In the genomic region with DNA sequence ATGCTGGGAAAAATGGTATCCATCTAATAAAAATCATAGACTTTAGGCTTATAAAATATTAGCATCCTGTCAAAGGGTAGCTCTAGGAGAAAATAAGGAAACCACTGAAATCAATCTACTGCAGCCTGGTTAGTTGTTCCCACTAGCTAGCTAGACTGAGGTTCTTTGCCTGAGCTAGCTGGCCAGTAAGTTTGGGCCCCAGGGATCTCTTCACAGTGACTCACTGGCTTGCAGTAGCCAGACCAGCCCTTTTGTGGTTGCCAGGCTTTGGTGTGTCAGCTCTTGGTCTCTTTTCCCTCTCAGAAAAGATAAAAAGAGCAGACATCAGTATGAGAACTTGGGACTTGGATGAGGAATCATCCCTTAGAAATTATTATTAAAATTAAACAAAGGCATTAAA, we compare ENCODE assay signal across 22 mouse cellular contexts.
DNase-seq lines count a peak whose midpoint lies in the region; ATAC-seq and TF ChIP-seq lines count a peak whose summit lies in the region.
"Had no signal": no experiment of that assay in that cellular context is flagged by ENCODE, and none has a peak within 500 bp of the region (broad histone marks: within the 10 kb centered on the region; RNA-seq: fewer than 3 reads in every experiment).

No protein-coding gene starts in this region.

- CTCF ChIA-PET in Patski (lab: Charles Lee): interaction anchor here (0.7 to 2.9 kb wide), 5 partner anchors 8 to 138 kb away, joined by 3 to 10 read pairs (median 6); no protein-coding TSS in a partner anchor

- in situ Hi-C loops in Patski (cut with MboI; ENCODE audit: low pct_unique_long_range_greater_than_20kb): loop anchor here (5.0 kb wide), 4 partner anchors 134 to 444 kb away; a partner anchor contains a TSS

- ATAC-seq in Patski: peak; percentile 53
- ATAC-seq: CD4-positive, CD25-positive, alpha-beta regulatory T cell, adult 4 months; inflammation-experienced regulatory T-cells, adult 6 months had no signal

- H3K9me3 ChIP-seq in hindbrain, embryonic 10.5 days: no peaks in the 10 kb centered on the region
- H3K9me3 ChIP-seq: embryonic facial prominence, embryonic 12.5 days; heart, embryonic 13.5 days; hindbrain, embryonic 13.5 days; lung, embryonic 15.5 days; midbrain, embryonic 10.5 days; neural tube, embryonic 12.5 days had no signal

- H3K36me3 ChIP-seq in hindbrain, embryonic 10.5 days: no peaks in the 10 kb centered on the region
- H3K36me3 ChIP-seq: embryonic facial prominence, embryonic 12.5 days; heart, embryonic 13.5 days; hindbrain, embryonic 13.5 days; lung, embryonic 15.5 days; midbrain, embryonic 10.5 days; neural tube, embryonic 12.5 days had no signal

- H3K27me3 ChIP-seq in Patski: no peaks in the 10 kb centered on the region
- no peaks in the 10 kb centered on the region for H3K27me3 ChIP-seq in hindbrain, embryonic 10.5 days (ENCODE audit: insufficient read depth, poor library complexity, severe bottlenecking)
- H3K27me3 ChIP-seq: embryonic facial prominence, embryonic 12.5 days; heart, embryonic 13.5 days; lung, embryonic 15.5 days; neural tube, embryonic 12.5 days had no signal

- no peak overlapping the region for H3K4me3 ChIP-seq in hindbrain, embryonic 10.5 days
- H3K4me3 ChIP-seq: embryonic facial prominence, embryonic 12.5 days; heart, embryonic 13.5 days; hindbrain, embryonic 13.5 days; lung, embryonic 15.5 days; midbrain, embryonic 10.5 days; neural tube, embryonic 12.5 days had no signal

- no peaks in the 10 kb centered on the region for H3K4me1 ChIP-seq in hindbrain, embryonic 10.5 days (replicated peaks)
- H3K4me1 ChIP-seq: hindbrain, embryonic 13.5 days; midbrain, embryonic 10.5 days; neural tube, embryonic 12.5 days had no signal

- TF ChIP-seq CTCF in Patski (IDR thresholded peaks at IDR 0.05): no peak

- H3K27ac ChIP-seq in hindbrain, embryonic 10.5 days: no peak overlapping the region
- H3K27ac ChIP-seq: embryonic facial prominence, embryonic 12.5 days; heart, embryonic 13.5 days; hindbrain, embryonic 13.5 days; liver, embryonic 14.5 days; lung, embryonic 15.5 days; macrophage; midbrain, embryonic 10.5 days; neural tube, embryonic 12.5 days had no signal

- DNase-seq in heart, adult 8-10 months (ENCODE audit: low spot score): peak; percentile 33
- DNase-seq in heart, postnatal 4 days: no peak
- no peak for DNase-seq in Patski (ENCODE audit: low read depth, low spot score)
- peak; percentile 17 to 38 for DNase-seq in gastrocnemius, postnatal 36 days
- peak; percentile 50 for DNase-seq in skeletal muscle tissue, adult 2 months (ENCODE audit: low read depth, low spot score)
- no peak for DNase-seq in c-Kit-positive CD71-positive TER-119-positive erythroid progenitor cells, embryonic 14.5 days (ENCODE audit: low spot score)
- DNase-seq in hindbrain, embryonic 10.5 days (ENCODE audit: low spot score): no peak
- DNase-seq: cerebellum, adult 9-11 months; kidney, adult 2 months; kidney, postnatal 10 days; layer of hippocampus, postnatal 36 days; thymus, postnatal 36 days had no signal

- POLR2A ChIA-PET in Patski (lab: Charles Lee): interaction anchor here (0.9 to 1.4 kb wide), 4 partner anchors 8 to 444 kb away, joined by 3 to 5 read pairs (median 4); a partner anchor contains a TSS

- intact Hi-C loops in gastrocnemius, postnatal 36 days (cut with DNase I): no loop called here

Comparison
In these comparisons a context has a peak if more than half of its experiments do, and no peak if none do; other contexts are left out.
1. DNase-seq: peak in heart, adult 8-10 months (single experiment), gastrocnemius, postnatal 36 days (2 of 2) and skeletal muscle tissue, adult 2 months (single experiment); none in heart, postnatal 4 days (single experiment), Patski (single experiment), c-Kit-positive CD71-positive TER-119-positive erythroid progenitor cells, embryonic 14.5 days (single experiment) and hindbrain, embryonic 10.5 days (single experiment).